Comparison of ENCODE assay signal across 27 mouse cellular contexts in genomic region chr10:18889255-18889654, GRCm38 (mm10). TPM values are rescaled to one million over a fixed set of nuclear protein-coding genes. Genes with fewer than 3 reads are reported as not detected.
"Had no signal": no experiment of that assay in that cellular context is flagged by ENCODE, and none has a peak within 500 bp of the region (broad histone marks: within the 10 kb centered on the region; RNA-seq: fewer than 3 reads in every experiment).

No protein-coding gene starts in this region.

- H3K4me2 ChIP-seq: embryonic facial prominence, embryonic 12.5 days; embryonic facial prominence, embryonic 13.5 days; embryonic facial prominence, embryonic 15.5 days; forebrain, embryonic 12.5 days; forebrain, embryonic 13.5 days; forebrain, embryonic 15.5 days had no signal

- H3K9ac ChIP-seq: embryonic facial prominence, embryonic 12.5 days; embryonic facial prominence, embryonic 13.5 days; embryonic facial prominence, embryonic 15.5 days; forebrain, embryonic 12.5 days; forebrain, embryonic 13.5 days; forebrain, embryonic 15.5 days; forebrain, postnatal 0 days had no signal

- H3K4me1 ChIP-seq: embryonic facial prominence, embryonic 12.5 days; embryonic facial prominence, embryonic 13.5 days; forebrain, embryonic 12.5 days; forebrain, embryonic 13.5 days; forebrain, embryonic 15.5 days had no signal

- DNase-seq: cerebellum, adult 8-10 months; cerebellum, adult 9-10 months; cerebellum, adult 9-11 months; cerebellum, postnatal 10 days; cerebellum, postnatal 14 days; cerebellum, postnatal 25 days; cerebellum, postnatal 36 days; embryo, embryonic 11 days; forebrain, postnatal 0 days; gastrocnemius, adult 2 months; gastrocnemius, postnatal 10 days; gastrocnemius, postnatal 14 days; gastrocnemius, postnatal 25 days; gastrocnemius, postnatal 36 days; heart, adult 11 months; heart, adult 18-20 months; heart, adult 2 months had no signal

- H3K36me3 ChIP-seq: embryonic facial prominence, embryonic 10.5 days; embryonic facial prominence, embryonic 12.5 days; embryonic facial prominence, embryonic 13.5 days; embryonic facial prominence, embryonic 15.5 days; forebrain, embryonic 10.5 days; forebrain, embryonic 12.5 days; forebrain, embryonic 15.5 days had no signal

- H3K4me3 ChIP-seq: embryonic facial prominence, embryonic 10.5 days; embryonic facial prominence, embryonic 12.5 days; embryonic facial prominence, embryonic 13.5 days; embryonic facial prominence, embryonic 15.5 days; erythroblast, embryonic 14.5 days; forebrain, embryonic 10.5 days; forebrain, embryonic 12.5 days; forebrain, embryonic 13.5 days; forebrain, embryonic 15.5 days; gastrocnemius, adult 2 months; heart, adult 2 months had no signal

- H3K27ac ChIP-seq: embryonic facial prominence, embryonic 10.5 days; embryonic facial prominence, embryonic 12.5 days; embryonic facial prominence, embryonic 13.5 days; embryonic facial prominence, embryonic 15.5 days; forebrain, embryonic 10.5 days; forebrain, embryonic 12.5 days; forebrain, embryonic 13.5 days; forebrain, embryonic 15.5 days; gastrocnemius, adult 2 months; heart, adult 2 months had no signal

- H3K27me3 ChIP-seq: embryonic facial prominence, embryonic 12.5 days; embryonic facial prominence, embryonic 13.5 days; embryonic facial prominence, embryonic 15.5 days; forebrain, embryonic 12.5 days; forebrain, embryonic 13.5 days; forebrain, embryonic 15.5 days had no signal

- ATAC-seq: forebrain, embryonic 13.5 days; forebrain, embryonic 14.5 days; forebrain, embryonic 15.5 days; forebrain, postnatal 0 days had no signal

- H3K9me3 ChIP-seq: embryonic facial prominence, embryonic 10.5 days; embryonic facial prominence, embryonic 12.5 days; embryonic facial prominence, embryonic 13.5 days; embryonic facial prominence, embryonic 15.5 days; forebrain, embryonic 10.5 days; forebrain, embryonic 12.5 days; forebrain, embryonic 13.5 days; forebrain, embryonic 15.5 days had no signal

RNA-seq across cellular contexts. Expression of gene Perp, which starts 44.4 kb away (rescaled TPM):
- polyA plus RNA-seq: erythroblast, embryonic 14.5 days had no signal
